Mouse (Mus musculus) small intestine, adult 2 months (tissue): ENCODE data around the gene Cd180. TPM values are rescaled to one million over a fixed set of nuclear protein-coding genes. Genes with fewer than 3 reads are reported as not detected.
A peak's percentile ranks its signal among the peaks of the same experiment; 100 is the strongest.

Experiments used
- H3K27ac ChIP-seq: fragments of 200-500 bp; 2 replicates; pipeline ENCODE4 v1.5.1; 2012; ENCODE audit warnings: low read depth, low read length, control low read depth, inconsistent platforms; ENCODE audit not compliant: insufficient read depth
- H3K27me3 ChIP-seq: fragments of 200-500 bp; 2 replicates; pipeline ENCODE4 v1.6.1; 2012; ENCODE audit warnings: mild to moderate bottlenecking, moderate library complexity, low read length, inconsistent platforms; ENCODE audit not compliant: control insufficient read depth, insufficient read depth
- H3K36me3 ChIP-seq: fragments of 200-500 bp; 2 replicates; pipeline ENCODE4 v1.6.1; 2012; ENCODE audit warnings: mild to moderate bottlenecking, low read length, control low read depth, inconsistent platforms; ENCODE audit not compliant: control insufficient read depth, insufficient read depth
- H3K4me1 ChIP-seq: fragments of 200-500 bp; 2 replicates; pipeline ENCODE4 v1.6.1; 2012; ENCODE audit warnings: low read length, inconsistent platforms, mixed read lengths; ENCODE audit not compliant: control insufficient read depth, insufficient read depth, insufficient read length
- H3K4me3 ChIP-seq: fragments of 200-500 bp; 2 replicates; pipeline ENCODE4 v1.5.1; 2012; ENCODE audit warnings: low read depth, mild to moderate bottlenecking, control low read depth, inconsistent platforms, low read length, moderate library complexity
- CTCF ChIP-seq: fragments of 200-500 bp; IDR thresholded peaks from 2 replicates; pipeline ENCODE4 v1.5.1; 2012; ENCODE audit warnings: low read depth, mild to moderate bottlenecking, control low read depth, inconsistent platforms, low read length, moderate library complexity, mixed read lengths; ENCODE audit not compliant: insufficient replicate concordance, insufficient read length; ENCODE audit errors: extremely low read depth
- POLR2A ChIP-seq: fragments of 200-500 bp; IDR thresholded peaks from 2 replicates; pipeline ENCODE4 v1.6.1; 2012; ENCODE audit warnings: low read depth, mild to moderate bottlenecking, control low read depth, inconsistent platforms, low read length, moderate library complexity
- WGBS: fragments of 180-500 bp; shearing (Covaris S2); methylation state at CpG from one replicate; pipeline ENCODE4 v1.1.7; 2018; 5-methylcytosine and 5-hydroxymethylcytosine counted together
- polyA plus RNA-seq: library from polyadenylated mRNA; depleted of rRNA; stranded (reverse); fragments of >200 nt; gene quantifications from 2 replicates; pipeline ENCODE4 v1.2.3, GENCODE M21; 2012

Cd180 gene
- polyA plus RNA-seq, 1 experiment, result 0.76 TPM

GRCm38 (mm10) chr13:102744481-102745269, 51.3 kb downstream of the Cd180 start:
- H3K36me3 ChIP-seq, result peaks cover 38% of the 10 kb centered on the region
- no peak overlapping the region for H3K4me3 ChIP-seq
- TF ChIP-seq CTCF (peak; percentile 77; the same call in 1 of the 2 replicates), POLR2A (no peak)
- H3K27me3 ChIP-seq, result no peaks in the 10 kb centered on the region
- H3K27ac ChIP-seq, result no peak overlapping the region
- H3K4me1 ChIP-seq, result no peaks in the 10 kb centered on the region
- WGBS, result 71% methylated on average over 9 of the region's 9 CpGs

DNA sequence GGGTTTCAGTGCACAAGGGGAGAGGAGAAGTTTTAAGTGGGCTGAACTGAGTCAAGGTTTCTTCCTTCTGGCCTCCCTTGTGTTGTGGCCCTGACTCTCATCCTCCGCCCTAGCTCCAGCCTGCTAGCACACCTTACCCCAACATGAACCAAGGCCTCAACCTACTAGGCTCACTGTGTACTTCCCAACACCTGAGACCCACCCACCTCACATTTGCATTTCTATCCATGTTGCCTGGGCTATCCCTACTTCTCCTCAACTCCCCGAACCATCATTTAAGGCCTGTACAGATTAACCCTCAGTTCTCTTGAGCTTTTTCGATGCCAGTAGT, 51.9 kb downstream of the Cd180 start:
- TF ChIP-seq CTCF (no peak), POLR2A (no peak)
- Histone ChIP-seq H3K27ac (no peak overlapping the region), H3K4me3 (no peak overlapping the region), H3K36me3 (peaks cover 41% of the 10 kb centered on the region), H3K27me3 (no peaks in the 10 kb centered on the region), H3K4me1 (no peaks in the 10 kb centered on the region)
- WGBS, result 96% methylated on average over 3 of the region's 3 CpGs

- Histone ChIP-seq H3K27ac (no peak overlapping the region), H3K27me3 (no peaks in the 10 kb centered on the region), H3K36me3 (peaks cover 41% of the 10 kb centered on the region), H3K4me3 (no peak overlapping the region), H3K4me1 (no peaks in the 10 kb centered on the region)
- WGBS, result 88% methylated on average over 9 of the region's 9 CpGs
- TF ChIP-seq CTCF, result no peak
- no peak for TF ChIP-seq POLR2A
Measured at GRCm38 (mm10) chr13:102745626-102746342, 52.4 kb downstream of the Cd180 start.

DNA sequence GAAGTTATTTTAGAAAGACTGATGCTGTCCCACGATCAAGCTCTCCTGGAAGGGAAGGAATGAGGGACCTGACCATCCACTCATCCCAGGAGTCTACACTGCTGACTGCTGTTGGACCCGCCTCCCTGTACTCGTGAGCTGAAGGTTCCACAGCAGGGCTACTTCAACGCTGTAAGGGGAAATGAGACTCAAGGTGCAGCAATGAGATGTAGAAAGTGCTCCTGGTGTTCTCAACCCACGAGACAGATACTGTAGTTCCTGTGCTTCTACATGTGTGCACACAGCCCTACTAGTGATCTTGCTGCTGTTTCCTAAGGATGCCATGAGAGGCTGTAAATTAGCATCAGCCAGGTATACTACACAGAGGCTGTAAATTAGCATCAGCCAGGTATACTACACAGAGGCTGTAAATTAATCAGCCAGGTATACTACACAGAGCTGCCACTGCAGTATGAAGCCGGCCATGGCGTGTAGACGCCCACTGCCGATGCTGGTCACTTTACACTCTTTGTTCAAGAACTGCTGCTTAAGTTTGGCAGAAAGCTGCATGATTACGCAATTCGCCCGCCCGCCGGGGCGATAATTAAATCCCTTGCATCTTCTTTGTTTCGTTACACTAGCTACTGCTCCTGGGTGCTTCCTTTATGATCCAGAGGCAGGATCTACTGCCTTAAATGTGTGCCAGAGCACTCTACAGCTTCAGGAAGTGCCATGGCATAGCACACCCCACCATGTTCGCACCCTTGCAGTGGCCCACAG, 53.6 kb downstream of the Cd180 start:
- no peaks in the 10 kb centered on the region for H3K27me3 ChIP-seq
- H3K4me1 ChIP-seq, result no peaks in the 10 kb centered on the region
- peaks cover 40% of the 10 kb centered on the region for H3K36me3 ChIP-seq
- H3K27ac ChIP-seq, result no peak overlapping the region
- no peak overlapping the region for H3K4me3 ChIP-seq
- TF ChIP-seq POLR2A (no peak), CTCF (no peak)
- 66% methylated on average over 17 of the region's 17 CpGs for WGBS

DNA sequence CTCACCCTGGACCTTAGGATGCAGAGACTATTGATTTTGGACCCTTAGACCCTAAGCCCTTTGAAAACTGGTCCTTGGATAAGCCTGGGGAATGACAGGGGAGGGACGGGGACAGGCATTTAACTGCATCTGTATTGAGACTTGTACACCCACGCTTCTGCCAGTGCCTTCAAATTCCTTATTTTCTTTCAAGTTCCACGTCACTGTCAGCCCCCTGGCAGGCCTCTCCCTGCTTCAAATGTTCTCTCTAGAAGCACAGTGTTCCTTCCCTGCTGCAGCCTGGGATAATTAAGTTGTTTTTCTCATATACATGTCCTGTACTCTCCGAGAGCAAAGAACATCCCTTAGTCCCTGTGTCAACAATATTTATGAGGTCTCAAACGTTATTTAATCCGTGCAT, 55.8 kb downstream of the Cd180 start:
- Histone ChIP-seq H3K4me3 (no peak overlapping the region), H3K27ac (no peak overlapping the region), H3K4me1 (no peaks in the 10 kb centered on the region), H3K27me3 (no peaks in the 10 kb centered on the region), H3K36me3 (peaks cover 41% of the 10 kb centered on the region)
- WGBS, result 74% methylated on average over 6 of the region's 6 CpGs
- TF ChIP-seq CTCF (no peak), POLR2A (no peak)

GRCm38 (mm10) chr13:102749891-102750290, 56.5 kb downstream of the Cd180 start:
- peaks cover 42% of the 10 kb centered on the region for H3K36me3 ChIP-seq
- 91% methylated on average over 10 of the region's 10 CpGs for WGBS
- no peaks in the 10 kb centered on the region for H3K4me1 ChIP-seq
- TF ChIP-seq CTCF (no peak), POLR2A (no peak)
- H3K4me3 ChIP-seq, result no peak overlapping the region
- H3K27ac ChIP-seq, result no peak overlapping the region
- no peaks in the 10 kb centered on the region for H3K27me3 ChIP-seq
